Mouse (Mus musculus): Measurements from ENCODE around the gene Psmd2. TPM values are rescaled to one million over a fixed set of nuclear protein-coding genes. Genes with fewer than 3 reads are reported as not detected.

Psmd2 gene
- polyA plus RNA-seq, 1 experiment = 288 TPM

GRCm38 (mm10) chr16:20712190-20712589, 60.7 kb downstream of the Psmd2 start:
- Histone ChIP-seq H3K9me3 (replicated peaks; ENCODE audit: control insufficient read depth, insufficient read depth, low read length, poor library complexity, severe bottlenecking) (no peaks in the 10 kb centered on the region), H3K36me3 (ENCODE audit: control insufficient read depth, insufficient read depth, low read length, poor library complexity, severe bottlenecking) (0 out of 2 replicates have a peak, but pooled peaks cover 2% of the 10 kb centered on the region), H3K4me1 (ENCODE audit: control insufficient read depth, insufficient read depth, low read length) (peaks cover 5% of the 10 kb centered on the region), H3K27ac (ENCODE audit: insufficient read depth, low read length) (no peak overlapping the region), H3K9ac (ENCODE audit: low read depth, poor library complexity, severe bottlenecking) (no peak overlapping the region), H3K4me3 (ENCODE audit: low read depth, low read length) (no peak overlapping the region), H3K27me3 (ENCODE audit: control insufficient read depth, insufficient read depth, low read length, poor library complexity, severe bottlenecking) (no peaks in the 10 kb centered on the region)
- TF ChIP-seq POLR2A (IDR thresholded peaks at IDR 0.05; ENCODE audit: insufficient read depth, low read length) (no peak), CTCF (IDR thresholded peaks at IDR 0.05; ENCODE audit: low read depth, low read length) (peak; percentile 13)

DNA sequence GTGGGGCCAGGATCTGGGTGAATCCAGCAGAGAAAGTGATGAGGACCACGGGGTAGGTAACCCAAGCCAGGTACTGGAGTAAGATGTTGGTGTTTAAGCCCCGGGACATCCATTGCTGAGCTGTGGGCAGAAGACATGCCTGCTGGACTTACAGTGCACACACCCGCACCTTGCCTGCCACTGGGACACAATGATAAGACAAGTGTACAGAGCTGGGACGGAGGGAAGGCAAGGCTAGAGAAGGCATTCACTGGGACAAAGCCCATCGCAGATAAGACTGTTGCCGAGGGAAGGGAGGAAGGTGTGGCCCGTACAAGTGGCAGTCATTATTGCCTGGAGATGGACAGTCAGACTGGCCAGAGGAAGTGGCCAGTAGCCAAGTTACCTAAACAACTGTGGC, 61.4 kb downstream of the Psmd2 start:
- Histone ChIP-seq H3K9me3 (replicated peaks; ENCODE audit: control insufficient read depth, insufficient read depth, low read length, poor library complexity, severe bottlenecking) (no peaks in the 10 kb centered on the region), H3K9ac (ENCODE audit: low read depth, poor library complexity, severe bottlenecking) (no peak overlapping the region), H3K27me3 (ENCODE audit: control insufficient read depth, insufficient read depth, low read length, poor library complexity, severe bottlenecking) (no peaks in the 10 kb centered on the region), H3K36me3 (ENCODE audit: control insufficient read depth, insufficient read depth, low read length, poor library complexity, severe bottlenecking) (0 out of 2 replicates have a peak, but pooled peaks cover 2% of the 10 kb centered on the region), H3K4me3 (ENCODE audit: low read depth, low read length) (no peak overlapping the region), H3K27ac (ENCODE audit: insufficient read depth, low read length) (no peak overlapping the region), H3K4me1 (ENCODE audit: control insufficient read depth, insufficient read depth, low read length) (peaks cover 5% of the 10 kb centered on the region)
- TF ChIP-seq CTCF (IDR thresholded peaks at IDR 0.05; ENCODE audit: low read depth, low read length) (no peak), POLR2A (IDR thresholded peaks at IDR 0.05; ENCODE audit: insufficient read depth, low read length) (no peak), EP300 (IDR thresholded peaks at IDR 0.05; ENCODE audit: insufficient read depth, low read depth, low read length) (no peak)

Other genes with a start within 250 kb of the Psmd2 start
- 85.0 and 89.5 TPM in 2 replicates for gene Abcc5, start 225.3 kb upstream of the Psmd2 start, polyA plus RNA-seq (2011; ENCODE audit: insufficient read depth, insufficient read length, low read depth, missing spikeins)
- gene Eif2b5, start 152.8 kb upstream of the Psmd2 start, polyA plus RNA-seq (2011; ENCODE audit: insufficient read depth, insufficient read length, low read depth, missing spikeins) = 86.6 and 94.0 TPM in 2 replicates
- gene Dvl3, start 134.7 kb upstream of the Psmd2 start, polyA plus RNA-seq (2011; ENCODE audit: insufficient read depth, insufficient read length, low read depth, missing spikeins) = 37.9 and 38.8 TPM in 2 replicates
- 282 and 298 TPM in 2 replicates for gene Ap2m1, start 116.2 kb upstream of the Psmd2 start, polyA plus RNA-seq (2011; ENCODE audit: insufficient read depth, insufficient read length, low read depth, missing spikeins)
- 56.2 and 61.0 TPM in 2 replicates for gene Abcf3, start 103.1 kb upstream of the Psmd2 start, polyA plus RNA-seq (2011; ENCODE audit: insufficient read depth, insufficient read length, low read depth, missing spikeins)
- gene Vwa5b2, start 62.2 kb upstream of the Psmd2 start, polyA plus RNA-seq (2011; ENCODE audit: insufficient read depth, insufficient read length, low read depth, missing spikeins) = 1.2 TPM in 2 replicates
- gene Eef1akmt4, start 40.1 kb upstream of the Psmd2 start, polyA plus RNA-seq (2011; ENCODE audit: insufficient read depth, insufficient read length, low read depth, missing spikeins) = 9.4 and 10.8 TPM in 2 replicates
- gene Gm49333, start 40.0 kb upstream of the Psmd2 start, polyA plus RNA-seq (2011; ENCODE audit: insufficient read depth, insufficient read length, low read depth, missing spikeins) = not detected in 2 replicates
- gene Alg3, start 39.9 kb upstream of the Psmd2 start, polyA plus RNA-seq (2011; ENCODE audit: insufficient read depth, insufficient read length, low read depth, missing spikeins) = 36.7 and 39.3 TPM in 2 replicates
- 1.7 and 2.4 TPM in 2 replicates for gene Camk2n2, start 30.4 kb upstream of the Psmd2 start, polyA plus RNA-seq (2011; ENCODE audit: insufficient read depth, insufficient read length, low read depth, missing spikeins)
- 3.4 and 3.6 TPM in 2 replicates for gene Ece2, start 21.8 kb upstream of the Psmd2 start, polyA plus RNA-seq (2011; ENCODE audit: insufficient read depth, insufficient read length, low read depth, missing spikeins)
- gene Eif4g1, start 16.7 kb downstream of the Psmd2 start, polyA plus RNA-seq (2011; ENCODE audit: insufficient read depth, insufficient read length, low read depth, missing spikeins) = 462 and 483 TPM in 2 replicates
- 5.9 and 7.1 TPM in 2 replicates for gene Fam131a, start 41.6 kb downstream of the Psmd2 start, polyA plus RNA-seq (2011; ENCODE audit: insufficient read depth, insufficient read length, low read depth, missing spikeins)
- gene Polr2h, start 66.0 kb downstream of the Psmd2 start, polyA plus RNA-seq (2011; ENCODE audit: insufficient read depth, insufficient read length, low read depth, missing spikeins) = 90.6 and 94.5 TPM in 2 replicates
- 8.8 and 10.2 TPM in 2 replicates for gene Clcn2, start 66.1 kb downstream of the Psmd2 start, polyA plus RNA-seq (2011; ENCODE audit: insufficient read depth, insufficient read length, low read depth, missing spikeins)
- gene Chrd, start 81.5 kb downstream of the Psmd2 start, polyA plus RNA-seq (2011; ENCODE audit: insufficient read depth, insufficient read length, low read depth, missing spikeins) = 1.1 and 1.2 TPM in 2 replicates
- gene Thpo, start 82.9 kb downstream of the Psmd2 start, polyA plus RNA-seq (2011; ENCODE audit: insufficient read depth, insufficient read length, low read depth, missing spikeins) = 4.6 and 4.7 TPM in 2 replicates

Measured in ES-Bruce4 (cell line).